Mouse (Mus musculus) liver, embryonic 11.5 days (tissue): ENCODE data around the gene Cavin1. TPM values are rescaled to one million over a fixed set of nuclear protein-coding genes. Genes with fewer than 3 reads are reported as not detected.

Experiments used
- ATAC-seq: fragments of 200-750 bp; cut with Nextera tagmentation; replicated peaks from 2 replicates; pipeline ENCODE4 v1.8.0; 2017; ENCODE audit warnings: moderate number of reproducible peaks, mild to moderate bottlenecking, moderate TSS enrichment, moderate library complexity; ENCODE audit not compliant: low FRiP score
- DNase-seq: peaks from one replicate; pipeline ENCODE4 v3.0.0-alpha.2; 2017; ENCODE audit warnings: low spot score
- H3K27ac ChIP-seq: fragments of 300-500 bp; sonication (generic); 2 replicates; pipeline ENCODE4 v1.5.1; 2014; ENCODE audit warnings: mild to moderate bottlenecking, low read depth, low read length, control low read depth
- H3K27me3 ChIP-seq: fragments of 300-500 bp; sonication (generic); replicated peaks from 2 replicates; pipeline ENCODE4 v1.6.1; 2014; ENCODE audit warnings: low read length, mixed read lengths; ENCODE audit not compliant: control insufficient read depth, insufficient read depth
- H3K36me3 ChIP-seq: fragments of 300-500 bp; sonication (generic); 2 replicates; pipeline ENCODE4 v1.6.1; 2014; ENCODE audit warnings: mild to moderate bottlenecking, low read length, moderate library complexity, mixed read lengths; ENCODE audit not compliant: control insufficient read depth, insufficient read depth
- H3K4me1 ChIP-seq: fragments of 300-500 bp; sonication (generic); replicated peaks from 2 replicates; pipeline ENCODE4 v1.6.1; 2014; ENCODE audit warnings: low read length, mixed read lengths; ENCODE audit not compliant: control insufficient read depth, insufficient read depth
- H3K4me2 ChIP-seq: fragments of 300-500 bp; sonication (generic); 2 replicates; pipeline ENCODE4 v1.6.1; 2014; ENCODE audit warnings: mild to moderate bottlenecking, control low read depth, moderate library complexity
- H3K4me3 ChIP-seq: fragments of 300-500 bp; sonication (generic); 2 replicates; pipeline ENCODE4 v1.5.1; 2014; ENCODE audit warnings: low read depth, low read length, control low read depth
- H3K9ac ChIP-seq: fragments of 300-500 bp; sonication (generic); 2 replicates; pipeline ENCODE4 v1.6.1; 2014; ENCODE audit warnings: low read depth, low read length, control low read depth
- H3K9me3 ChIP-seq: fragments of 300-500 bp; sonication (generic); 2 replicates; pipeline ENCODE4 v1.6.1; 2016; ENCODE audit warnings: low read length, inconsistent platforms, mixed read lengths; ENCODE audit not compliant: control insufficient read depth
- WGBS: fragments of 180-500 bp; shearing (Covaris S2); extraction: QIAGEN DNeasy Blood & Tissue Kit; methylation state at CpG from one replicate; pipeline ENCODE4 v1.1.7; 2014; 5-methylcytosine and 5-hydroxymethylcytosine counted together
- polyA plus RNA-seq: library from polyadenylated mRNA; unstranded; fragments of >200 nt; fragmentation: Nextera tagmentation; extraction: Ambion mirVana; gene quantifications from 2 replicates; pipeline ENCODE4 v1.2.1, GENCODE M21; 2014

Gene Cavin1
- polyA plus RNA-seq, 1 experiment from 2014 or later, result 22.6 TPM

DNA sequence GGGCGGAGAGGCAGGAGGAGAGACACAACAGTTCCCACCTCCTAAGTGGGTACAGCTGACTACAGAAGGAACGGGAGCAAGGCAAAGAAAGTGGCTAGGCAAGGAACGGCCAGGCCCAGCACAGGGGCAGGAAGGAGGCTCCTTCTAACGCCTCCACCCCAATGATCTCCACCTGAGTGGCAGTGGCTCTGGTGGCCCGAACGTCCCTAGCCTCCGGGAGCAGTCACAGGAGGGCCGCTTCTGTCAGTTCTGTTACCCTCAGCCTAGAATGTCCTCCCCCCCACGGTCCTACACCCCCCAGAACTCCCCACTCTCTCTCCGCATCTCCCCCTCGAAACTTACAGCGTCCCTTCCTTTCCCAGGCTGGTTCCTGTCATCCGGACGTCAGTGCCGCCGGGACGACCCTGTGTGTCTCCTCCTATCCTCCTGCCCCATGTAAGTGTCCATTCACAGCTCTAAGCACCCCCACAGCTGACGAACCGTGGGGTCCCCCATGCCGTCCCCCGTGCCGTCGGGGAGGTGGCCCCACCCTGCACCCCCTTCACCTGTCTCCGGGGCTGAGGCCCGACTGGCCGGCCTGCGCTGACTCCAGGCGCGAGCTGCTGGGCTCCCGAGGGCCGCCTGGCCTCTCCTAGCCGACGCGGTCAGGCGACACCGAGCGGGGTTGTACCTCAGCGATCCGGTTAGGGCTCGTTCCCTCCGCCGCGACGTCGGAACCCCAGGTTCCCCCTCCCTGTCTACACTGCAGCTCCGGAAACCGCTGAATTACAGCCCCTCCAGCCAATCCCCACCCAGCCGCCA, 31.8 kb downstream of the Cavin1 start:
- Histone ChIP-seq H3K4me3 (peak overlapping the region; percentile 87), H3K9me3 (no peaks in the 10 kb centered on the region), H3K4me2 (peak overlapping the region; percentile 87), H3K9ac (peak overlapping the region; percentile 91), H3K27ac (peak overlapping the region; percentile 74), H3K27me3 (no peaks in the 10 kb centered on the region), H3K36me3 (no peaks in the 10 kb centered on the region), H3K4me1 (peaks cover 37% of the 10 kb centered on the region)
- ATAC-seq, result peak; percentile 5; the same call in 1 of the 2 replicates
- WGBS, result under 1% methylated on average over 47 of the region's 48 CpGs
- DNase-seq, result no peak

GRCm38 (mm10) chr11:100938112-100938511, 32.6 kb downstream of the Cavin1 start:
- DNase-seq (no peak), ATAC-seq (no peak)
- Histone ChIP-seq H3K36me3 (no peaks in the 10 kb centered on the region), H3K27me3 (no peaks in the 10 kb centered on the region), H3K27ac (peak overlapping the region; percentile 27; the same call in 1 of the 2 replicates), H3K9me3 (no peaks in the 10 kb centered on the region), H3K4me1 (peaks cover 42% of the 10 kb centered on the region), H3K9ac (peak overlapping the region; percentile 46; the same call in 1 of the 2 replicates), H3K4me3 (peak overlapping the region; percentile 87), H3K4me2 (peak overlapping the region; percentile 87)
- WGBS, result 23% methylated on average over 5 of the region's 5 CpGs

GRCm38 (mm10) chr11:100937295-100937694, 33.4 kb downstream of the Cavin1 start:
- ATAC-seq, result no peak
- Histone ChIP-seq H3K36me3 (no peaks in the 10 kb centered on the region), H3K4me3 (peak overlapping the region; percentile 18; the same call in 1 of the 2 replicates), H3K27ac (no peak overlapping the region), H3K4me1 (peaks cover 42% of the 10 kb centered on the region), H3K4me2 (peak overlapping the region; percentile 87), H3K9ac (0 out of 2 replicates have a peak overlapping the region, but pooled peaks have one; percentile 35), H3K9me3 (no peaks in the 10 kb centered on the region), H3K27me3 (no peaks in the 10 kb centered on the region)
- 35% methylated on average over 4 of the region's 4 CpGs for WGBS
- DNase-seq, result no peak

GRCm38 (mm10) chr11:100935373-100936355, 35.0 kb downstream of the Cavin1 start:
- H3K4me3 ChIP-seq, result no peak overlapping the region
- no peaks in the 10 kb centered on the region for H3K27me3 ChIP-seq
- H3K36me3 ChIP-seq, result no peaks in the 10 kb centered on the region
- WGBS, result 86% methylated on average over 8 of the region's 8 CpGs
- no peak overlapping the region for H3K27ac ChIP-seq
- H3K9ac ChIP-seq, result no peak overlapping the region
- ATAC-seq (no peak), DNase-seq (no peak)
- H3K4me2 ChIP-seq, result no peak overlapping the region; the same call in 1 of the 2 replicates
- no peaks in the 10 kb centered on the region for H3K9me3 ChIP-seq
- H3K4me1 ChIP-seq, result peaks cover 51% of the 10 kb centered on the region

- Histone ChIP-seq H3K9ac (peak overlapping the region; percentile 30; the same call in 1 of the 2 replicates), H3K4me2 (peak overlapping the region; percentile 48), H3K36me3 (no peaks in the 10 kb centered on the region), H3K4me1 (peaks cover 33% of the 10 kb centered on the region), H3K9me3 (no peaks in the 10 kb centered on the region), H3K27ac (no peak overlapping the region), H3K27me3 (no peaks in the 10 kb centered on the region), H3K4me3 (peak overlapping the region; percentile 37)
- ATAC-seq (no peak), DNase-seq (no peak)
- 62% methylated on average over 12 of the region's 12 CpGs for WGBS
Measured at GRCm38 (mm10) chr11:100931254-100931921, 39.3 kb downstream of the Cavin1 start.

- no peak overlapping the region for H3K27ac ChIP-seq
- peak overlapping the region; percentile 48; the same call in 1 of the 2 replicates for H3K4me2 ChIP-seq
- peaks cover 25% of the 10 kb centered on the region for H3K4me1 ChIP-seq
- DNase-seq, result no peak
- 74% methylated on average over 7 of the region's 7 CpGs for WGBS
- H3K27me3 ChIP-seq, result no peaks in the 10 kb centered on the region
- no peak overlapping the region for H3K9ac ChIP-seq
- no peak overlapping the region for H3K4me3 ChIP-seq
- ATAC-seq, result no peak
- no peaks in the 10 kb centered on the region for H3K36me3 ChIP-seq
- H3K9me3 ChIP-seq, result no peaks in the 10 kb centered on the region
Measured at GRCm38 (mm10) chr11:100930611-100931010, 40.1 kb downstream of the Cavin1 start.

- no peak overlapping the region for H3K9ac ChIP-seq
- peaks cover 22% of the 10 kb centered on the region for H3K4me1 ChIP-seq
- no peak overlapping the region for H3K27ac ChIP-seq
- no peak overlapping the region for H3K4me2 ChIP-seq
- H3K4me3 ChIP-seq, result no peak overlapping the region
- ATAC-seq, result no peak
- no peaks in the 10 kb centered on the region for H3K9me3 ChIP-seq
- 80% methylated on average over 3 of the region's 3 CpGs for WGBS
- no peaks in the 10 kb centered on the region for H3K27me3 ChIP-seq
- DNase-seq, result no peak
- H3K36me3 ChIP-seq, result no peaks in the 10 kb centered on the region
Measured at GRCm38 (mm10) chr11:100927386-100927785, 43.3 kb downstream of the Cavin1 start.

DNA sequence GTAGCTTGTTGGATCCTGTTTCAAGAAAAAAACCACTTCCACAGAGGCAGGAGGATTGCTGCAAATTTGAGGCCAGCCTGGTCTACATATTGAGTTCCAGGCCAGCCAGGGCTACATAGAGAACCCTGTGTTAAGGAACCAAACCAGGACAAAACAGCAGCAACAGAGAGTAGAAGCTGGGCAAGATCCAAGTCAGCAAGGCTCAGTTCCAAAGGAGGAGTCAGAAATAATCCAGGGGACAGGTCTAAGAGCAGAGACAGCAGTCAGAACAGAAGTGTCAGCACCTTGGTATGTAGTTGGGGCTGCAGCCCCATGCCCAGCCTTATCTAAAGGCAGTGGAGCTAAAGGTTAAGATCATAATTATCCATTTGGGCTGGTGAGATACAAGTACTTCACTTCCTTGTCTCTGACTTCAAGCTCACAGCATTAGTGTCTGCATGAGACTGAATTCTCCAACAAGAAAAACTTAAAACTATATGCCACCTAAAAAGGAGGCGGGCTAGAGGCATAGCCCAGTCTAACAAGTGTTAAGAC, 46.2 kb downstream of the Cavin1 start:
- H3K36me3 ChIP-seq, result no peaks in the 10 kb centered on the region
- no peak overlapping the region for H3K27ac ChIP-seq
- no peak overlapping the region for H3K9ac ChIP-seq
- peaks cover 30% of the 10 kb centered on the region for H3K4me1 ChIP-seq
- no peaks in the 10 kb centered on the region for H3K9me3 ChIP-seq
- H3K27me3 ChIP-seq, result no peaks in the 10 kb centered on the region
- ATAC-seq (peak; percentile 38; the same call in 1 of the 2 replicates), DNase-seq (no peak)
- no peak overlapping the region for H3K4me2 ChIP-seq
- WGBS, result 85% methylated on average over 1 of the region's 1 CpGs
- no peak overlapping the region for H3K4me3 ChIP-seq
